Mouse (Mus musculus) liver, postnatal 0 days (tissue): ENCODE data around the gene Abt1.

Experiments
- CTCF ChIP-seq: sonication (generic); IDR thresholded peaks from 2 replicates; pipeline ENCODE4 v1.5.1; 2016; ENCODE audit warnings: antibody characterized with exemption, low read depth
- EP300 ChIP-seq: IDR thresholded peaks from 2 replicates; pipeline ENCODE4 v1.6.1; 2016; ENCODE audit warnings: antibody characterized with exemption, low read depth, mild to moderate bottlenecking

GRCm38 (mm10) chr13:23436861-23437822, 13.5 kb upstream of the Abt1 start:
- no peak for TF ChIP-seq CTCF
- no peak for TF ChIP-seq EP300
